Mouse (Mus musculus) lung, postnatal 14 days (tissue): ENCODE results near the gene Hoxa11.

Source experiments
- DNase-seq: peaks from one replicate; pipeline ENCODE4 v3.0.0; 2021

Gene Hoxa11

DNA sequence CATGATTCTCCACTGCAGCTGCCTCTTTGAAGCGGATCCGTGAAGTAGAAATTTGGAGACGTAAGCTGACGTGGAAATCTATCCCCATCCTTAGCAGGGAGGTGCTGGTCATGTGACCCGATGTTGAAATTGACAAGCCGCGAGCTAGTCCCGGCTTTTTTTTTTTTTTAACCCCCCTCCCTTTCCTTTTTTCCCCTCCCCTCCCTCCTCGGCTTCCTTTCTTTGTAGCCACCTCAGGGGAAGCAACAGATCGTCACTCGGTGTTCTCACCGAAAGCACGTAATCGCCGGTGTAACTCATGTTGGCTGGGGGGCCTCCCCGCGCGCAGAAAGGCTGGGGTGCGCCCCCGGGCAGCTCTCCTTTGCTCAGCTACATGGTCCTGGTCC, at the start of gene Hoxa11:
Hoxa11 (minus strand) TSS at position 54 of the 386 bp plus-strand sequence.
- no peak for DNase-seq

DNA sequence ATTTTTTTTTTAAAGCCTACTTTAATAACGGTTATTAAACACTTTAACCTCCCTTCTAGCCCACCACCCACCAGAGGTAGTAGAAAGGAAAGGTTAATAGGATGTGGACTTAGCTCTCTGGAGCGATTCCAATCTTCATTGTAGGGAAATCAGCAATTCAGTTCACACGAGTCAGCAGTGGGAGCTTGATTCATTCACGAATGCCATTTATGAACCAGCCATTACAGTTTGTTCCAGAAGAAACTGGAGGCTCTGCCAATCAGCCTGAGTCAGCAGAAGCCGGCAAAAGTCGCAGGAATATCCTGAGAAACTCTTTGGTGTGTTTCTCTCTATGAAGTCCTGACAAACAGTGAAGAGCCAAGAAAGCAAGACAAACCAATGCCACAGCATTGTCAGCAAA, 49.0 kb upstream of the Hoxa11 start:
- DNase-seq = no peak

DNA sequence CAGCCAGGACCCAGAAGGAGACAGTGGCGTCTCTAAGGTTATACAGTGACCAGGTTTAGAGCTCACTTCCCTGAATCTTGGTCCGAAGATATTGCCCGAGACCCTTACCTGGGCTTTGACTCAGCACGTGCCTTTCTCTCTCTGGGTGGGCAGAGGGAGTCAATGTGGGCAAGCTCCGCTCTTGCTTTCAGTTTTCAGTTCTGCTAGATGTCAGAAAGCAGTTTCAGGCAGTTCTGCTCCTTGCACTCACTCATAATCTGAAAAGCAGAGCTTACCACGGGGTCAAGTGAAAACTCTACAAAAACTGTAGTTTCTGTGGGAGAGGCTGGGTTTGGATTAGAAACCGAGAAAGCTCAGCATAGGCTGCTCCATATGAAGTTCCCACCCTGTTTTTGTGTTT, 46.7 kb upstream of the Hoxa11 start:
- no peak for DNase-seq

DNA sequence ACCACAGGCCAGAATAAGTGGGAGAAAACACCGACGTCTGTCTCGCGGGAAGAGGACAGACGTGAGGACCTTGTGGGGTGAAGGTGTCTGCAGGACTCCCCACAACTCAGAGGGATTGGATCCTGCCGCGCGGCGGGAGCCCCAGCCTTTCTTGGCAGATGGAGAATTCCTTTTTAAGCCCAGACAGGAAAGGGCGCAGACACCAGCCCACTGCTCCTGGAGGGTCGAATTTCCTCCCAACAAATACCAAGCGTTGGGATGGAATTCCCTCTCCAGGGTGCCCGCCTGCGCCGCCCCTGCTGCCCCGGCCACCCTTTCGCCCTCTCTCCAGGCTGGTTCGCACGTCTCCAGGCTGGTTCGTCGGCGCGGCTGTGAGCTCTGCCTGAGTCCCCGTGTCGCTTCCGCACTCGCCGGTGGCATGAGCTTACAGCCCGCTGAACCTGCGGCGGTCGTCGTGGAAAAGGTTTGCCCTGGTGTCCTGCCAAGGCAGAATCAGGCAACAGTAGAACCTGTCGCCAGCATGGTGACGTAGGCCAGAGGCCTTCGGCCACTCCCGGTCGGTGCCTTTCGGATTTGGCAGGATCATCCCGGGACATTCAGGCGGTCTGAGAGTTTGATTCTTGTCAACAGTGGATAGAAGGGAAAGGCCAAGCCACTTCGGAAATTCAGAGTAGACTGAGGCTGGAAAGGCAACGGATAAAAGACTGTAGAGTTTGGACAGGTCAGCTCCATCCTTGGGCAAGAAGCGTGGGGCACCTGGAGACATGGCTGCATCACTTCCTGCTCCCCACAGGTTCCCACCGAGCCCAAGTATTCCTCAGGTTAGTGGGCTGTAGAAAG, 45.6 kb upstream of the Hoxa11 start:
- no peak for DNase-seq

DNA sequence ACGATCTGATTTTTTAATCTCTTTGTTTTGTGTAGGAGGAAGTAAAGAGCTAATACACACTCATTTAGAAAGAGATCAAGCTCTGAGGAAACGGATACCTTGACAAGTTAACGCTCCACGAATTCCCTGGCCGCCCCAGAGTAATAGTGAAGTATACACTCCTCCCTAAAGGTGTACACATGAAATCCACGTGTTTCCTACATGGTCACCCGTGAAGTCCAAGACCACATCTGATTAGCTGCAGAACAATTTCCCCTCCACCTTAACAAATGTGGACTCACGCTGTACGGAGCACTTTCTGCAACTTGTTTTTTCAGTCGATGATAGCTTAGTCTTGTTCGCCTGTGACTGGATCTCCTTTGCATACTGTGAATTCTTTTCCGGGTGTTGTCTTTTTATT, 44.6 kb upstream of the Hoxa11 start:
- DNase-seq = no peak

DNA sequence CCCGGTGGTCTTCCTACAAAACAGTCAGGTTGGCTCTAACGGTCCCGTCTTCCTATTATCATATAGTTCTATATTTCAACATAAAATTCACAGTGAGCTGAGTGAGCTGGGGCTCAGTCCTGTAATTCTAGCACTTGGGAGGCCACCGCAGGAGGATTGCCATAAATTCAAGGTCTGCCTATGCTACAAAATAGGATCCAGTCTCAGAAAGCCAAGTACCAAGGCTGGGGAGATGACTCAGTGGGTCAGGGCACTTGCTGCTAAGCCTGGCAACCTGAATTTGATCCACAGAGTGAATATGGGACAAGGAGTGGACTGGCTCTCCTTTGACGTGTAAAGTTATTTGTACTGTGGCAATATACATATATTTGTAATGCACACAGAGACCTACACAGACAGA, 38.3 kb upstream of the Hoxa11 start:
- DNase-seq = no peak

DNA sequence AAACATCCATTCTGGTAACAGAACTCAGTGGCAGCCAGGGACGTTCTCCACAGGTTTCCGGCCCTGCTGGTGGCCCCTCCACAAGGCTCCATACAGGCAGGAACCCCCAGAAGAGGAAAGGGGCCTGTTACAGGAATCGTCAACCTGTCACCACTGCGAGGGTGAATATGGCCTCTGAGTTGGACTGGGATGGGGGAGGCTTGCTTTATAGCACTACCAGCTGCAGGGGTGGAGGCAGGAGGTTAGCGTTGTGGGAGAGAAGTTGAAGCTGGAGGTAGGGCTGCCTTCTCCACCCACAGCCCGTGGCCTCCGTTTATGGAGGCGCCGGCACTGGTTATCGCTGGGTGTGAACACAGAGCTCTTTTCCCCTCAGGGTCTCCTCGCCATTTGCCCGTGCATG, 35.5 kb upstream of the Hoxa11 start:
- no peak for DNase-seq

DNA sequence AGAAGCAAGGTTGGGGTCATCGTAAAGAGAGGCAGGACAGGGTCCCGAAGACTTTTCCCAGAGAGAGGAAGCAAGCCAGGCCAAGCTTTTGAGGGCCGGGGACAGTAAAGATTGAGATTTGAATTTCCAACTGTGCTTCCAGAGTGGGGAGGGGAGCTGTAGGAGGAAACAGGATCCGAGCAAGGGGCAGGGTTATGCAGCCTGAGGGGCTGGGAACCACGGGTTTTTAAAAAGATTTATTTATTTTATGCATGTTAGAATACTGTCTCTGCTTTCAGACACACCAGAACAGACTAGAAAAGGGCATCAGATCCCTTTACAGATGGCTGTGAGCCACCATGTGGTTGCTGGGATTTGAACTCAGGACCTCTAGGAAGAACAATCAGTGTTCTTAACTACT, 31.3 kb upstream of the Hoxa11 start:
- DNase-seq = no peak

DNA sequence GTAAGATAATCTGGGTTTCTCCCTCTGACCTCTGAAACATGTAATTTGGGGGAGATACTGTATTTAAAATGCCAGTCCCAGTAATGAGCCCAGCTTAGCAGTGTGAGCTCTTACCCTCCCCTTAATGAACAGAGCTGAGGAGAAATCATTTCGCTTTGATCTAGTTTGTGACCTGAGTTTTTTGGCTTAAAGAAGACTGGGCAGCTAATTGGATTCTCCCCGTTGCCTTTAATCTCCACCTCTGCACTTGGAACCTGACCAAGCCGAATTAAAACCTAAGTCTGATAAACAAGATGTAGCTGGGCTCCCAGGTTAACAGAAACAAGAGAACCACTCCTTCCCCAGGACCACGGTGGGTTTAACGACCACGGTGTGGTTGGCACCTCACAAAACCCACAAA, 30.8 kb upstream of the Hoxa11 start:
- DNase-seq = no peak

DNA sequence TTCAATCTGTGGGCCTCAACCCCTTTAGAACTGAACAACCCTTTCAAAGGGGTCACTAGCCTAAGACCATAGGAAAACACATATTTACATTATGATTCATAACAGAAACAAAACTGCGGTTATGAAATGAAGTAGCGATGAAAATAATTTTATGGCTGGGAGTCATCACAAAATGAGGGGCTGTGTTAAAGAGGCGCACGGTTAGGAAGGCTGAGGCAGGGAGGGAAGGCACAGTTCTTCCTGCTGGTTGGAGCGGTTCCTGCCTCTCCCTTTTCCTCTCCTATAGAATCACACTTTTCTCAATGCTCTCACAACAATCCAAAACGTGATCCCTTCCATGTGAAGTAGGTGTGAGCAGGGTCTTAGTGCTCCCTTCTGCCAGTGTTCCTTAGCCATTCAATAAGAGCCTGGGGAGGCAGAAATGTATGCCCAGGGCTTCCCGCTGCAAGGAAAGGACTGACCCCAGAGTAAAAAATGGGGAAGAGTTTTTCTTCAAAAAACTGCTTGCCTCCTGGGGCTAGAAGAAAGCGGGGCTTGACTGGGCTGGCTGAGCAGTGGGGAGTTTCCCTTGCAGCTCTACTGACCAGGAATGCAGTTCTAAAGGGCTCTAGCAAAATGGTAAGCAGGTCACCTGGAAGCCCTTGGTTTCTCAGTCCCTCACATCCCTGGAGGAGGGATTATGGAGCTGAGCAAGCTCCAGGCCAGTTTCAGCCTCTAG, 30.1 kb upstream of the Hoxa11 start:
- no peak for DNase-seq

DNA sequence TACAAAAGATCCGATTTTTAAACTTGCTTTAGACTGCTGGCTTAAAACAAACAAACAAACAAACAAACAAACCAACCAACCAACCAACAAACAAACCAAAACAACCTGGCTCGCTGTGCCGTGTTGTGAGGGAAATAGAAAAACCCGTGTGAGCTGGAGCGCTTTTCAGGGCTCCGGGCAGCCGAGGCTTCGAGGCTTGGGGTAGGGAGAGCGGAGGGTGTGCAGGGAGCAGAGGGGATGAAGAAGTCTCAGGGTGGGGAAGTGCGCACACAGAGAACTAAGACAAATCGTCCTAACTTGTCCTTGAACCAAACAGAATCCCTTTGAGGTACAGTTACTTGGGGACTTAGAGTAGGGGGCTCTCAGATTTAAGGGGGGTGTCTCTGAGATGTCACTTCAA, 29.0 kb upstream of the Hoxa11 start:
- no peak for DNase-seq

DNA sequence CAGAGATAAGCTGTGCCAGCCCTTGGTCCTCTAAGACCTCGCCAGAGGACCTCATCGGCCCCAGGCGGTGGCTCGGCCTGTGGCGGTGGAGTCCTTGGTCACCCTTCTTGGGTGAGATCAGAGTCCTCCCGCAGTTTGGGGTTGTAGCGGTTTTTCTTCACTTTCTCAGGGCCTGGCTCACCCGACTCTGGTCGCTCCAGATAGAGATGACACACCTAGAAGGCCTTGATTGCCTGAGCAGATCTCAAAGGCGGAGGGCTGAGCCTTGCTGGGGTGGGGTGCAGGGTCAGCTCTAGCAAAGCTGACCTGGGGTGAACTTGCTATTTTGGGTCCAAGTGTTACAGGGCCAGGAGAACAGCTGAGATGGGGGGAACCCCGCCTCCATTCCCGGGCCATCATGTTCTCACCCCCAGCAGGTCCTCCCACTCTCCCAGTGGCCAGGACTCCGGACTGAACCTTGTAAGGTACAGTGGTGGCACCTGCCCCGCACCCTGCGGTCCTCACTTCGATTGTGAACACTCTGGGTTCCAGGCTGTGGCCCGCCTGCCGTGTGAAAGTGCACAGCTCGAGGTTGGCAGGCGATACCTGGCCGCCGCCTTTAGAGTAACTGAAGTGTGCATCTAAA, 28.2 kb upstream of the Hoxa11 start:
- no peak for DNase-seq

DNA sequence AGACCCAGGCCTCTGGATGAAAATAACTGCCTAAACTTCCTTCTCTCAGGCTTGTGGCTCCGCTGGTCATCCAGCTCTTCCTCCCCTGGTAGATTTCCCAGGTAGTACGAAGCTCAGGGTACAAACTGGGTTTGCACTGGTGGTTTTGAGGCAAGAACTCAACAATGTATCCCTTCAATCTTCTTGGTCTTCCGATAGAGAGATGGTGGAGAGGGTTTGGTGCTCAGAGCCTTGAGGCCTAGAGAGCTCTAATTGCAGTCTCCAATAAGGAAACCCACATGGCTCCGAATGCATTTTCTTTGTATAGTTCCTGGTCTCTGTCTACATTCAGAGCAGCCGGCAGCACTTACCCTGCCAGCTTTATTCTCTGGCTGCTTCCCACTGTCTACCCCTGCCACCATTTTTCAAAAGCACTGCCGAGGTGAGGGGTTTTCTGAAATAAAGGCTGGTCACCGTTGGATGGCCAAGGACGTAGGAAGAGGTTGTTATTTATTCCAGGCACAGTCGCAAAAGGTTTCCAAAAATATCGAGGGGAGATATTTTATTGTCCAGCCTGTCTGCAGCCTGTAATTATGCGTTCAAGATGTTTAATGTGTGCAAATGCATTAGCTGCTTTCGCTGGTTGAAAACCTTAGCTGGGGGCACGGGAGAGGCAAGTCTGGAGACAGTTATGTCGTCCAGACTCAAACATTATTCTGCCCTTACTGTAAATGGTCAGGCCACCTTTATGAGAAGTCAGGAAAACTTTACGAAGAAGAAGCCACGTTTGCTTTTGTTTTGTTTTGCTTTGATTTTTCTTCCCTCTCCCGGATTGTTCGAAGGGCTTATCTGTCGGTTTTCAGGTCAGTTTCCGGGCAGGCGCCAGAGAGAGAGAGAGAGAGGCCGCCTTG, 27.4 kb upstream of the Hoxa11 start:
- DNase-seq = no peak

DNA sequence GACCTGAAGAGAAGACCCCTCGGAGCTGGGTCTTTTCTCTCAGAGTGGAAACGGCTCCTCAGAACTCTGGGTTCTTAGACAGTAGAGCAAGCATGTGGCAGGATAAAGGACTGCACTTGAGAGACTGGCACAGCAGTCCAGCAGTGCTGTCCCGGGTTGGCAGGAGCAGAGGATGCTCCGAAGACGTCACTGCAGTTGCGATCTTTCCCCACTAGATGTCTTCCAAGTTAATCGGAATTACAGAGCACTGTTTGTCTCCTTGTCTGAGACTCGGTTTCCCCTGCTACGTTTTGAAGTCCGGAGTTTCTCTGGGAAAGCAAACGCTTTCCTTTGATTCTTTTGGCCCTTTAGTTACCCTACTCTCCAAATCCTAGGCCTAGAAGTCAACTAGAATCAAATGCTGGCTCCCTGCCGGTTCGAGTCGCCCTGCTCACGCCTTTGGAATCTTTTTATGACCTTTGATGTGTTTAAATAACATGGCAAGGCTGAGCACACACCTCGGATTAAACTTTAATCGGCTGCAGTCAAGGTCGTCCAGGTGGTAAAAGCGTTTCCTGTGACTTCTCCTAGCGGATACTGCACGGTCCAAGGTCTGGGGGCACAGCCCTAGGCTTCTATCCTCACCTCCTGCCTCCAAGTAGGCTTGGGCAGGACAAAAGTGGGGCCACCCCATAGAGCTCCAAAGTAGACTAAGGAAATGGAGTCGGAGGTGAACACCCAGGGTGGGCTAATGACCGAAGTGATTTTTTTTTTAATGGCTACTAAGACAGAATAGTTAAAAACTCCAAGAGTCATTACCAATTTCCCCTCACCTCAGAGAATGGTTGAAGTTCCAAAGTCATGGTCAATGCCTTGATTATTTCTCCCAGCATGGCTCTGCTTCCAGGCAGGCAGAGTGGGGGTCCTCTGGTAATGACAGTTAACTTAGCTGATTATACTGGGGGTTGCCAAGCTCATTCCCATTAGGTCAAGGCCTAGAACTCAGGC, 25.2 kb upstream of the Hoxa11 start:
- peak; percentile 80 for DNase-seq

DNA sequence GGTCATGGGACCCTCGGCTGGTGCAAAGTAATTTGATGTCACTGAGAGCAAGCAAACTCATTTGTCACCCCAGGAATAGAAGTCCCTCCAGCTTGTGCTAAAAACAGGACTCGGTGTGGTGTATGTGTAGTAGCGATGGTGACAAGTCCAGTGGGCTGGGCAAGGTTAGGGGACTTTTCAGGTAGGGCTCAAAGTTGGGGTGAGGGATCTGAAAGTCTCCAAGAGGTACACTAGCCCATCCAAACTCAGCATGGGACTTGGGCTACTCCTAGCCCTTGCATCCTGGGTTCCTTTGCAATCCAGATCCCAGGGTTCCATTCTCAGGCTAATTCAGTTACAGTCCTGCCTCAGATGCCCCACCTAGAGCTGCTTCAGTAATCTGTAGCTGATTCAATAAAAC, 23.1 kb upstream of the Hoxa11 start:
- no peak for DNase-seq

DNA sequence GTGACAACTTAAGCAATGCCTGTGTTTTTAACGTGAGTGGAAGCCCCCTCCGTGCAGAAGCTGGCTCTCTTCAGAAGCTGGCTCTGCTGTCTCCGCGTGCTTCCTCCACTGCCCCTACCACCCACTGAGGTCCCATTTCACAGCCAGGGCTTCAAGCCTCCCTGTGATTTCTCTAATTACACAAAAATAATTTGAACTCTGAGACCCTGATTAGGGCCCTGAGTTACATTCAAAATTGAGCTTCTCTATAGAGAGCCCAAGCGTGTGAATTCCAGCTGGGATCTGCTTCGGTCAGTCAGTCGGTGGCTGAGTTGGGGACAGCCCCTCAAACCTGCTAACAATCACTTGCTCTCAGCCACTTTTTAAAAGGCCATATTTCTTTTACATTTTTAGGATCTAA, 22.7 kb upstream of the Hoxa11 start:
- no peak for DNase-seq

DNA sequence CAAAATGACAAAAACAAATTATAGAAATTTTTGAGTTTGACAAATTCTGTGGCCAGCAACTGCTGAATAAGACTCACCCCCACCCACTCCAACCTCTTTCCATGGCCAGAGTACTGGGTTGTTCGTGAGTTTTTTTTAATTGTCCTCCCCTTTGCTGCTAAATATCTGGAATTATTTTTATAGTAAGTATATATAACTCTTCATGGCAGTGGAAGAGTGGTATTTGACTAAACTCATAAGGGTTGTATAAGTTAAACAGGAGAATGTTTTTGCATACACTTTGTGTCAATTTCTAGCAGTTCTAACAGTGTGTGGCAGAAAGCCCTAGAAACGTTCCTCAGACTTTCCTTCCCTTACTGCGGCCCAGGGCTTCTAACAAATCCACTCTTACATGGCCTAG, 22.1 kb upstream of the Hoxa11 start:
- no peak for DNase-seq

DNA sequence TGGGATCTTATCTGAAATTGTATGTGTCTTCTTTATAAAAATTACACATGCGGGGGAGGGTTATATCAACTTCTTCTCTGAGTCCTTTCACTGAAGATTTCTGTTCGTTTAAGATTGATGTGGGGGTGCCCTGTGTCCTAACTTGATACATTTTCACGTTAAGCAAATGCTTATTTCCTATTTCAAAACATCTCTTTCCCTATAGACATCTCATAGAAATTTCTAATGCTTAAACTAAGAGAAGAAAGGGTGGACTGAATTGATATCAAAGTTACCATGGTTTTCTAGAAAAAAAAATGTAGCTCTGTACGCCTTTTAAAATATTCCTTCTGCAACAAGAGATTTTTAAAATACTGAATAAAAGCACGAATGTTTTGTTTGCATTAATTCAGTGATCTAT, 21.6 kb upstream of the Hoxa11 start:
- no peak for DNase-seq

DNA sequence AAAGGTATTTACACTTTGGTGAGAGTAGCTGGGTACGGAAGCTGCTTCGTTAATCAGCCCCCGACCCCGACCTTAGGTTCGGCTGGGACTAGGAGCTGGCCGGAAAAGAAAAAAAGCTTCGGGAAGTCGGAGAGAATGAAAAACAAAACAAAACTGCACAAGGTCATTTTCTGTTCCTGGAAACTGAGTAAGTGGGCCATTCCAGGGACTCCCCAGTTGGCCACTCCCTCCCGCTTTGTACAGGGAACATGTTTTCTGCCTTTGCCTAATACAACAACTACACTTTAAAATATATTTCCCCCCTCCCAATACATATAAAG, 21.0 kb upstream of the Hoxa11 start:
- DNase-seq = no peak

DNA sequence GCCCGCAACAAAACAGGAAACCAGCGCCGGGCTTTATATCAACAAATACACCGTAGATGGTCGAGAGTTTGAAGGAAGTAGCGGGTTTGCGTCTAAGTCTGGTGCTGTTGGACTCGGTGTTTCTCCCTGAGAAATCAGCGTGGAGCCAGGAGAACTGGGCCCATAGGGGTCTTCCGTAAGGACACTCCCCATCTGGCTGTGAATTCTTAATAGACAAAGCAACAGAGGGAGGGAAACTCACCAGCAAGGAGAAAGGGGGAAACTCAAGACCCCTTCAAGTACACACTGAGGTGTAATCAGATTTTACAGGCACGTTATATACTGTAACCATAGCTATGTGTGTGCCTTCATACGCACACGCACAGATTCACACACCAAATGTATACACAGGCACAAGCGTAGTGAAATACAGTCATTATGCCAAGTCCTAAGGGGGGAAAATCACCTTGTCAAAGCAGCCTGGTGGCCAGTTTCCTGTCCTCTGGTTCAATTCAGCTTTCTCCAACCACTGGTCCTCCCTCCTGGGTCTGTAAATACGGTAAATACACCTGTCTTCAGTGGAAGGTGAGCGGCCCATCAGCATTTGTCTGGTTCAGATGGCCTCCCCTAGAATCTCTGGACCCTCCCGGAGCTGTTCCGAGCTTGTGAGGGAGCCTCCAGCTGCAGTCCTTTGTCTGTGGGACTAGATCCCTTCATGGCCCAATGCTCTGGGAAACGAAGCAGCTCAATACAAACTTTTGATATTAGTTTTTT, 20.5 kb upstream of the Hoxa11 start:
- no peak for DNase-seq

DNA sequence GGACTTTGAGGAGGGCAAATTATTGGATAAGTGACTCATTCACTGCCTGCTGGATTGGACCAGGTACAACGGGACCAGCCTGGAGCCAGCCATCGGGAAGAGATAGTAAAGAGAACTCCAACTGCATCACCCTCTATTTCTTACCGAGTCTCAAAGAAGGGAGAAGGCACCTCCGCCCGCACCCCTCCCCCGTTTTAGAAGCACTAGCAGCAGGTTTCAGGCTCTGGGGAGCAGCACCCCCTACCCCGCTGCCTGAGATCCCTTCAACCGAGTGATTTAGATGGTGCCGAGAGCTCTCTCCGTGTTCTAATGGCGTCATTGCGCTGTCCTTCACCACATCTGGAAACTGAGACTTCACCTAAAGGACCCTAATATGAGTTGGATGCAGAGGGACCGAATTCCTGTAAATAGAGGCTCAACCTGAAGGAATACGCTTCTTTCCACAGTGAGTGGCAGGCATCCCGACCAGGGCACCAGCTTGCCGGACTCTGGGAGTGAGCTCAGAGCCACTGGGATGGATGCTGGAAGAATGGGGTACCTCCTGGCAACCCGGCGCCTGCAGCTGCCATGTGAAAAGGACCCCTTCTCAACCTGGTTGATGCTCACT, 19.8 kb upstream of the Hoxa11 start:
- DNase-seq = no peak
